Mouse (Mus musculus): ENCODE data around the gene Spop. TPM values are rescaled to one million over a fixed set of nuclear protein-coding genes. Genes with fewer than 3 reads are reported as not detected.

Gene Spop
- polyA plus RNA-seq, 1 experiment from 2014 or later = 171 TPM

DNA sequence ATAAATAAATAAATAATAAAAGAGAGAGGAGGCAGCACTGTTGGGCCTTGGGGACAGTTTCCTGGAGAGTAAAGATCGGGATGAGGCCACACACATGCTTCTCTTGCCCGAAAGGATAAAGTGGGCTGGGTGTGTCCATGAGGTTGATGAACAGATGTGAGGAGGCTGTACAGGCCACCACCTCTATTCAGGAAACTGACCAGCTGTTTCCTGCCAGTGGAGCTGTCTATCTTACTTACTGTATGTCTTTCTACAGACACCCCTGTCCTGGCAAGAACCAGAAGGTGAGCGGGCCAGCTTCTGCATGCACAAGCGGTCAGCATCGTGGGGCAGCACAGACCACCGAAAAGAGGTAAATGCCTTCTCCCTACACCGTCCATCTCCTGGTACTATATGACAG, 42.7 kb upstream of the Spop start:
- 0 out of 2 replicates have a peak, but pooled peaks cover 7% of the 10 kb centered on the region for H3K36me3 ChIP-seq (ENCODE audit: control insufficient read depth, insufficient read depth, low read length)
- 82% methylated on average over 7 of the region's 7 CpGs for WGBS
- H3K27me3 ChIP-seq (ENCODE audit: control insufficient read depth, insufficient read depth, low read length) = no peaks in the 10 kb centered on the region

DNA sequence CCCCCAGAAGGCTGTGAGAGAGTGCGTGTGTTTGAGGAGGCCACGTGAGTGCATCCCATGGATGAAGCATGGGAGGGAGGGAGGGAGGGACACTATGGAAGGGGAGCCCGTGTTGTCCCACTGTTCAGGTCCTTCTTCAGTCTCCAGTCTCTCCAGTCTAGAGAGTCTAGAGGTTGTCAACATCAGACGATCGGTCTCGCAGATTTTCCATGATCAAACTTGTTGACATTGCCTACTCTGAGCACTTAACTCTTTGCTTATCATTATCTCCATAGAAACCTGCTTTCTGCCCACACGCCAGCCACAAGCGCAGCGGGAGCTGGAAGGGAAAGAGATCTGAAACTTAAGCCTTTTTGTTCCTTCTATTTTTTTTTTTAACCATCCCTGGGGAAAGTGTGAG, 35.0 kb upstream of the Spop start:
- Histone ChIP-seq H3K4me1 (ENCODE audit: control insufficient read depth, insufficient read depth, low read length) (no peaks in the 10 kb centered on the region), H3K36me3 (ENCODE audit: control insufficient read depth, insufficient read depth, low read length) (peaks cover 4% of the 10 kb centered on the region), H3K27ac (ENCODE audit: low read length) (no peak overlapping the region), H3K4me2 (ENCODE audit: low read depth, low read length) (no peak overlapping the region), H3K9ac (ENCODE audit: low read length) (no peak overlapping the region), H3K9me3 (replicated peaks; ENCODE audit: control insufficient read depth, low read length) (no peaks in the 10 kb centered on the region), H3K27me3 (ENCODE audit: control insufficient read depth, insufficient read depth, low read length) (no peaks in the 10 kb centered on the region), H3K4me3 (replicated peaks; ENCODE audit: low read length) (no peak overlapping the region)
- no peak for ATAC-seq (ENCODE audit: insufficient read depth, low FRiP score)
- 57% methylated on average over 9 of the region's 9 CpGs for WGBS

More for the DNA sequence above, 42.7 kb upstream of the Spop start:
- no peak for ATAC-seq (ENCODE audit: insufficient read depth, low FRiP score)
- no peak overlapping the region for H3K4me3 ChIP-seq (replicated peaks; ENCODE audit: low read length)
- H3K9me3 ChIP-seq (replicated peaks; ENCODE audit: control insufficient read depth, low read length) = no peaks in the 10 kb centered on the region
- peaks cover 31% of the 10 kb centered on the region for H3K4me1 ChIP-seq (ENCODE audit: control insufficient read depth, insufficient read depth, low read length)
- H3K4me2 ChIP-seq (ENCODE audit: low read depth, low read length) = no peak overlapping the region
- no peak overlapping the region for H3K27ac ChIP-seq (ENCODE audit: low read length)
- H3K9ac ChIP-seq (ENCODE audit: low read length) = no peak overlapping the region

DNA sequence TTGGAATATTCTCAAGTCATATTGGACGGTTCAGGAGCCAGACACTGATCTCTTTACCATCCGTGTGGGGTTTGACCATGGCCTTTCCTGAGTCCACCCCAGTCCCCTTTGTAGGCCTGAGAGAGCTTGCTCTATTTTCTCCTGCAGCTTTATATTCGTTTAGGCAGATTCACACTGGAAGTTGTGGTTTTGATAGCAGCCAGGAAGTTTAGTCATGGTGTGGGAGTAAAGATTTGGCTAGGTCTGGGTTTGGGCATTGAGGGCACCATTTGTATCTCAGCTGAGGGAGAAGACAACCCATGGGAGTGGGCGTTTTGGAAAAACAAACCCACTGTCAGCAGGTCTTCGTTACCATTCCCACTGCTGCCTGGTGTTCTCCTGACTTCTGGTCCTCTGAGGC, 34.3 kb upstream of the Spop start:
- ATAC-seq (ENCODE audit: insufficient read depth, low FRiP score) = no peak
- Histone ChIP-seq H3K9me3 (replicated peaks; ENCODE audit: control insufficient read depth, low read length) (no peaks in the 10 kb centered on the region), H3K9ac (ENCODE audit: low read length) (no peak overlapping the region; the same call in 1 of the 2 replicates), H3K36me3 (ENCODE audit: control insufficient read depth, insufficient read depth, low read length) (peaks cover 4% of the 10 kb centered on the region), H3K27ac (ENCODE audit: low read length) (no peak overlapping the region), H3K4me2 (ENCODE audit: low read depth, low read length) (no peak overlapping the region), H3K27me3 (ENCODE audit: control insufficient read depth, insufficient read depth, low read length) (no peaks in the 10 kb centered on the region), H3K4me1 (ENCODE audit: control insufficient read depth, insufficient read depth, low read length) (no peaks in the 10 kb centered on the region; the same call in 1 of the 2 replicates), H3K4me3 (replicated peaks; ENCODE audit: low read length) (no peak overlapping the region)
- 72% methylated on average over 5 of the region's 5 CpGs for WGBS

DNA sequence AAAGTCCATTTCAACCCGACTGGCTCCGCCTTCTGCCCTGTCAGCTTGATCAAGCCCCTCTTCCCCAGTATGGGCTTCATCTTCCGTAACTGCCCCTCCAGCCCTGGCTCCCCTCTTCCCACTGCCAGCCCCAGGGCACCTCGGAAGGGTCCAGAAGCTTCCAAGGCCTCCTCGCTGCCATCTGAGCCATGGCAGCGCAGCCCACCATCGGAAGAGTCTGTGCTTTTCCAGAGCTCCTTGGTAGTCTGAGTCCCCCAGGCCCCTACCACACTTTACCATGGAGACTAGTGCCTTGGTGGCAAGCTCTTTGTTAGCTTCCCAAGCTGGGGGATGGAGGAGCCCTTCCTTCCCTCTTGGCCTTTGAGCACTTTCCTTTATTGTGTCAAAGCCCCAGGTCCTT, 33.2 kb upstream of the Spop start:
- Histone ChIP-seq H3K4me3 (replicated peaks; ENCODE audit: low read length) (no peak overlapping the region), H3K36me3 (ENCODE audit: control insufficient read depth, insufficient read depth, low read length) (peaks cover 4% of the 10 kb centered on the region)

DNA sequence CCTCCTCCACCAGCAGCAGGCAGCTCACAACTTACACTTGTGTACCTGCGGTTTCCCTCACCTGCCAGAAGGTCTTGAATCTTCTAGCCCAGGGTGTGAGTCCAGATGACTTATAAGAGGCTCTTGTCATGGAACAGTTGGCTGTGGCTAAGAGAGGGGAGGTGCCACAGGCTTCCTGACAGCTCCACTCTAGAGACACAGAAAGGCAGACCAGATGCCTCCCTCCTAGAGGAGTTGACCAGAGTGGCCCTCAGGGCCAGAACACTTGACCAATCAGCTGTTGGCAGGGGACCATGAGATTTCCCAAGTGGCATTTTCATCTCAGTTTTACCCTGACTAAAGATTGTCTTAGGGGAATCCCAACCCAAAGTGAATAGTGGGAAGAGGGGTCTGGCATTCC, 32.7 kb upstream of the Spop start:
- ATAC-seq (ENCODE audit: insufficient read depth, low FRiP score) = no peak
- WGBS = 94% methylated on average over 1 of the region's 1 CpGs
- Histone ChIP-seq H3K4me1 (ENCODE audit: control insufficient read depth, insufficient read depth, low read length) (peaks cover 4% of the 10 kb centered on the region), H3K9me3 (replicated peaks; ENCODE audit: control insufficient read depth, low read length) (no peaks in the 10 kb centered on the region), H3K4me2 (ENCODE audit: low read depth, low read length) (no peak overlapping the region), H3K4me3 (replicated peaks; ENCODE audit: low read length) (no peak overlapping the region), H3K27ac (ENCODE audit: low read length) (no peak overlapping the region), H3K27me3 (ENCODE audit: control insufficient read depth, insufficient read depth, low read length) (no peaks in the 10 kb centered on the region), H3K9ac (ENCODE audit: low read length) (no peak overlapping the region), H3K36me3 (ENCODE audit: control insufficient read depth, insufficient read depth, low read length) (peaks cover 4% of the 10 kb centered on the region)

More for the DNA sequence above, 33.2 kb upstream of the Spop start:
- H3K4me1 ChIP-seq (ENCODE audit: control insufficient read depth, insufficient read depth, low read length) = peaks cover 3% of the 10 kb centered on the region
- H3K4me2 ChIP-seq (ENCODE audit: low read depth, low read length) = no peak overlapping the region
- H3K9ac ChIP-seq (ENCODE audit: low read length) = no peak overlapping the region
- H3K27me3 ChIP-seq (ENCODE audit: control insufficient read depth, insufficient read depth, low read length) = no peaks in the 10 kb centered on the region
- H3K9me3 ChIP-seq (replicated peaks; ENCODE audit: control insufficient read depth, low read length) = no peaks in the 10 kb centered on the region
- no peak for ATAC-seq (ENCODE audit: insufficient read depth, low FRiP score)
- no peak overlapping the region for H3K27ac ChIP-seq (ENCODE audit: low read length)
- WGBS = 89% methylated on average over 7 of the region's 7 CpGs

DNA sequence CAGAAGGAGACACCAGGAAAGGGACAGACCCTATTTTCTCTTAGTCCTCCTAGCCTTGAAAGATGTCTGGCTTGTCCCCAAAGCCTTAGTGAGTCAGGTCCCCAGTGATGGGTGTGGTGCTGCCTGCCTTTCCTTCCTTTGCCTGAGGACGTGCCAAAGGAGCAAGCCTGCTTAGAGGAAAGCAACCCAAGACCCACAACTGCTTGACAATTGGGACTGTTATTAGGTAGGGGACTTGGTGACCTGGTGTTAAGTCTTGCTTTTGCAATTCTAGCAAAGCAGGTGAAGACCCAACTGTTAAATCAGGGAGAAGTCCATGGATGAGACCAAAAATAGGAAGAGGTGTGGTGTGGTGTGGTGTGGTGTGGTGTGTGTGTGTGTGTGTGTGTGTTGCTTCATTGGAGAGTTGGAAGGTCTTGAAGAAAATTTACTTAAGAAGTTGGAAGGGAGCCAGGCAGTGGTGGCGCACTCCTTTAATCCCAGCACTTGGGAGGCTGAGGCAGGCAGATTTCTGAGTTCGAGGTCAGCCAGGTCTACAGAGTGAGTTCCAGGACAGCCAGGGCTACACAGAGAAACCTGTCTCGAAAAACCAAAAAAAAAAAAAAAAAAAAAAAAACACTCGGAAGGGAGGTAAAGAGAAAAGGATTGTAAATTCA, 30.4 kb upstream of the Spop start:
- no peak for ATAC-seq (ENCODE audit: insufficient read depth, low FRiP score)
- H3K27ac ChIP-seq (ENCODE audit: low read length) = no peak overlapping the region
- H3K4me3 ChIP-seq (replicated peaks; ENCODE audit: low read length) = no peak overlapping the region
- H3K27me3 ChIP-seq (ENCODE audit: control insufficient read depth, insufficient read depth, low read length) = no peaks in the 10 kb centered on the region
- WGBS = 84% methylated on average over 5 of the region's 5 CpGs
- H3K9ac ChIP-seq (ENCODE audit: low read length) = no peak overlapping the region
- no peaks in the 10 kb centered on the region; the same call in 1 of the 2 replicates for H3K36me3 ChIP-seq (ENCODE audit: control insufficient read depth, insufficient read depth, low read length)
- no peaks in the 10 kb centered on the region for H3K9me3 ChIP-seq (replicated peaks; ENCODE audit: control insufficient read depth, low read length)
- peaks cover 4% of the 10 kb centered on the region for H3K4me1 ChIP-seq (ENCODE audit: control insufficient read depth, insufficient read depth, low read length)
- no peak overlapping the region for H3K4me2 ChIP-seq (ENCODE audit: low read depth, low read length)

DNA sequence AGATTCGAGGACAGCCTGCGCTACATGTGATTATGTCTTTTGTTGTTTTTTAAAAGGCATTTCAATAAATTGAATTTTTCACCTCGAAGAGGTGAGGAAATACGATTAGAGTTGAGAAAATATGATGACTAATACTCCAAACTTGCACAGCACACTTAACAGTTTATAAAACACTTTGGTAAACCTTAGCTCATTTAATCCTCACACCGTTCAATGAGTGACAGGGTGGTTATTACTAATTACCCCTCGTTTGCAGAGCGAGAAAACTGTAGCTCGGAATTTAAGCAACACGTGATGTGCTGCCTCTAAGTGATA, 29.9 kb upstream of the Spop start:
- no peak for ATAC-seq (ENCODE audit: insufficient read depth, low FRiP score)
- Histone ChIP-seq H3K27me3 (ENCODE audit: control insufficient read depth, insufficient read depth, low read length) (no peaks in the 10 kb centered on the region), H3K4me1 (ENCODE audit: control insufficient read depth, insufficient read depth, low read length) (peaks cover 4% of the 10 kb centered on the region), H3K27ac (ENCODE audit: low read length) (peak overlapping the region; percentile 70; the same call in 1 of the 2 replicates), H3K9me3 (replicated peaks; ENCODE audit: control insufficient read depth, low read length) (no peaks in the 10 kb centered on the region), H3K4me2 (ENCODE audit: low read depth, low read length) (peak overlapping the region; percentile 50), H3K4me3 (replicated peaks; ENCODE audit: low read length) (peak overlapping the region; percentile 98), H3K9ac (ENCODE audit: low read length) (peak overlapping the region; percentile 68), H3K36me3 (ENCODE audit: control insufficient read depth, insufficient read depth, low read length) (no peaks in the 10 kb centered on the region; the same call in 1 of the 2 replicates)
- WGBS = 38% methylated on average over 9 of the region's 9 CpGs

DNA sequence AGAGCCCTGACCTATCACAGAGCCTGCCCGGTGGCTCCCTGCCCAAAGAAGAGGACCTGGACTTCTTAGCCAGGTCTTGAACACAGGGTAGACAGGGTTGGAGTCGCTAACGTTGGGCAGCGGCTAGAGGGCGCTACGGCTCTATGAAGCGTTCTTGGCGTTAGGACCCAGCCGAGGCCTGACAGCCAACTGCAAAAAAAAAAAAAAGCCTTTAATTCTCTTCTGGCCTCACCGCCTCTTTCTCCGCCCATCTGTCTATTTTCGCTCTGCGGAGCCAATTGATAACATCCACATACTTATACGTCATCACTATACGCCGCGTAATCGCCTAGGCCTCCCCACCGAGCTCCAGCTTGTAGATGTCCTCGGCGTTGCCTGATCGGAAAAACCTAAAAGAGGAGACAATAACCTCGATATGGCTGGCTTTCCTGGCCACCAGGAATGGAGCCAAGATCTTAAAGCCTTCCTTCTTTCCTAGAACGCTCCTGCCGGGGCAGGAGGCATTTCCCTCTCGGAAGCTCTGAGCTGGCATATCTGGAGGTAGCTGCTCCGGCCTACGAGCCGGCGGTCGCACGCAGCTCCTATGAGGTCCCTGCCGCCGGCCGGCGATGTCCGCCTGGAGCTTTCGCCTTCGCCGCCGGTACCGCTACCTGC, 29.4 kb upstream of the Spop start, which contains the start of gene Slc35b1:
TSS of gene Slc35b1 (plus strand) at position 374 of the 654 bp plus-strand sequence.
- WGBS = under 1% methylated on average over 42 of the region's 42 CpGs

DNA sequence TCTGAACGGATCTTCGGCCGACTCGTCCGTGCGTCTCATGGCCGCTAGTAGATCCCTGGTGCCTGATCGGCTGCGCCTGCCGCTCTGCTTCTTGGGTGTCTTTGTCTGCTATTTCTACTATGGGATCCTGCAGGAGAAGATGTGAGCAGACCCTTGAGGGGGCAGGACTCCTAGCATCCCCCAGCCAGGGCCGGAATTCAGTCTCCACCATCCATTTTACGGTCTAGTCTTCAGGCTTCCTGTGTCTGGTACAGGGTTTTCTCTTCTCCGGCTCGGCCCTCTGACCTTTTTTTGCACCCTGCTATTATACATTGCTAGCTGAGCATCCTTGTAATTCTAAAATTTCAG, 28.9 kb upstream of the Spop start:
- 0% methylated on average over 14 of the region's 14 CpGs for WGBS
- peak overlapping the region; percentile 63 for H3K4me2 ChIP-seq (ENCODE audit: low read depth, low read length)
- H3K9me3 ChIP-seq (replicated peaks; ENCODE audit: control insufficient read depth, low read length) = no peaks in the 10 kb centered on the region
- H3K27ac ChIP-seq (ENCODE audit: low read length) = peak overlapping the region; percentile 88
- peak overlapping the region; percentile 91 for H3K9ac ChIP-seq (ENCODE audit: low read length)
- H3K27me3 ChIP-seq (ENCODE audit: control insufficient read depth, insufficient read depth, low read length) = no peaks in the 10 kb centered on the region
- peak overlapping the region; percentile 98 for H3K4me3 ChIP-seq (replicated peaks; ENCODE audit: low read length)
- H3K4me1 ChIP-seq (ENCODE audit: control insufficient read depth, insufficient read depth, low read length) = peaks cover 4% of the 10 kb centered on the region
- no peak for ATAC-seq (ENCODE audit: insufficient read depth, low FRiP score)
- H3K36me3 ChIP-seq (ENCODE audit: control insufficient read depth, insufficient read depth, low read length) = no peaks in the 10 kb centered on the region

More for the DNA sequence above, 29.4 kb upstream of the Spop start, which contains the start of gene Slc35b1:
- Histone ChIP-seq H3K36me3 (ENCODE audit: control insufficient read depth, insufficient read depth, low read length) (no peaks in the 10 kb centered on the region; the same call in 1 of the 2 replicates), H3K4me3 (replicated peaks; ENCODE audit: low read length) (peak within 1 kb of the TSS; percentile 98), H3K27me3 (ENCODE audit: control insufficient read depth, insufficient read depth, low read length) (no peaks in the 10 kb centered on the region), H3K4me2 (ENCODE audit: low read depth, low read length) (peak within 1 kb of the TSS; percentile 63), H3K27ac (ENCODE audit: low read length) (peak within 1 kb of the TSS; percentile 88), H3K4me1 (ENCODE audit: control insufficient read depth, insufficient read depth, low read length) (peaks cover 4% of the 10 kb centered on the region), H3K9ac (ENCODE audit: low read length) (peak within 1 kb of the TSS; percentile 91), H3K9me3 (replicated peaks; ENCODE audit: control insufficient read depth, low read length) (no peaks in the 10 kb centered on the region)
- ATAC-seq (ENCODE audit: insufficient read depth, low FRiP score) = peak; percentile 95
